Mouse (Mus musculus) frontal cortex, adult 2 months (tissue): ENCODE data around the gene Pga5. TPM values are rescaled to one million over a fixed set of nuclear protein-coding genes. Genes with fewer than 3 reads are reported as not detected.

Experiments used
- polyA plus RNA-seq: library from polyadenylated mRNA; depleted of rRNA; stranded (reverse); fragments of >200 nt; gene quantifications from 2 replicates; pipeline ENCODE4 v1.2.3, GENCODE M21; 2012; rRNA removed

The Pga5 gene
- polyA plus RNA-seq, 1 experiment, result 0.46 TPM

Other genes starting within 250 kb of the Pga5 start
- 4.7 and 7.8 TPM in 2 replicates for gene Lrrc10b, start 220.6 kb downstream of the Pga5 start, polyA plus RNA-seq
- gene Ppp1r32, start 195.1 kb downstream of the Pga5 start, polyA plus RNA-seq, result 0.84 and 1.2 TPM in 2 replicates
- gene Cpsf7, start 152.8 kb downstream of the Pga5 start, polyA plus RNA-seq, result 80.3 and 90.6 TPM in 2 replicates
- gene Sdhaf2, start 151.9 kb downstream of the Pga5 start, polyA plus RNA-seq, result 57.7 and 61.9 TPM in 2 replicates
- gene Tmem216, start 121.8 kb downstream of the Pga5 start, polyA plus RNA-seq, result 21.4 and 22.2 TPM in 2 replicates
- 13.9 and 14.1 TPM in 2 replicates for gene Cyb561a3, start 100.9 kb downstream of the Pga5 start, polyA plus RNA-seq
- gene Tmem138, start 100.7 kb downstream of the Pga5 start, polyA plus RNA-seq, result 21.2 and 22.3 TPM in 2 replicates
- 126 and 138 TPM in 2 replicates for gene Ddb1, start 72.7 kb downstream of the Pga5 start, polyA plus RNA-seq
- gene Tkfc, start 72.4 kb downstream of the Pga5 start, polyA plus RNA-seq, result 14.4 and 15.0 TPM in 2 replicates
- 0.99 and 1.4 TPM in 2 replicates for gene Vwce, start 43.9 kb downstream of the Pga5 start, polyA plus RNA-seq
- 22.6 and 25.1 TPM in 2 replicates for gene Vps37c, start 10.7 kb upstream of the Pga5 start, polyA plus RNA-seq
- 0.14 and 0.17 TPM in 2 replicates for gene Cd5, start 60.9 kb upstream of the Pga5 start, polyA plus RNA-seq
- 1.5 and 3.8 TPM in 2 replicates for gene Cd6, start 152.0 kb upstream of the Pga5 start, polyA plus RNA-seq
- 1.7 and 2.2 TPM in 2 replicates for gene Slc15a3, start 161.7 kb upstream of the Pga5 start, polyA plus RNA-seq
- gene Tmem132a, start 191.9 kb upstream of the Pga5 start, polyA plus RNA-seq, result 132 and 133 TPM in 2 replicates
- 49.2 and 50.2 TPM in 2 replicates for gene Tmem109, start 203.9 kb upstream of the Pga5 start, polyA plus RNA-seq
- 187 and 207 TPM in 2 replicates for gene Prpf19, start 217.2 kb upstream of the Pga5 start, polyA plus RNA-seq
- 0.06 TPM in 1 of 2 replicates, not detected in the other for gene Zp1, start 242.6 kb upstream of the Pga5 start, polyA plus RNA-seq